Mouse (Mus musculus) yolk sac, embryonic 10.5 days (tissue): ENCODE measurements around the gene Slc25a43.

Experiments used
- DNase-seq: peaks from one replicate; pipeline ENCODE4 v3.0.0-alpha.2; 2017; ENCODE audit warnings: low spot score

Slc25a43 gene

GRCm38 (mm10) chrX:36825032-36825431 lies 81.6 kb downstream of the Slc25a43 start:
- no peak for DNase-seq
